Mouse (Mus musculus) forebrain, postnatal 0 days (tissue): ENCODE measurements around the gene Ggcx. TPM values are rescaled to one million over a fixed set of nuclear protein-coding genes. Genes with fewer than 3 reads are reported as not detected.
"Not testable (repeated sequence)": the region's sequence is repeated elsewhere in the genome, so short reads cannot be mapped to it uniquely, and the experiment has no call there.

ENCODE experiments used
- ATAC-seq: fragments of 200-750 bp; cut with Nextera tagmentation; 2 replicates; pipeline ENCODE4 v1.8.0; 2017; ENCODE audit warnings: mild to moderate bottlenecking, moderate library complexity
- DNase-seq: peaks from one replicate; pipeline ENCODE4 v3.0.0-alpha.2; 2015
- H3K27ac ChIP-seq: fragments of 300-500 bp; sonication (generic); 2 replicates; pipeline ENCODE4 v1.5.1; 2014; ENCODE audit warnings: low read depth, mild to moderate bottlenecking, antibody characterized with exemption, low read length, moderate library complexity, mixed read lengths
- H3K27me3 ChIP-seq: fragments of 300-500 bp; sonication (generic); 2 replicates; pipeline ENCODE4 v1.6.1; 2014; ENCODE audit warnings: mild to moderate bottlenecking, low read length, mixed read lengths; ENCODE audit not compliant: insufficient read depth
- H3K36me3 ChIP-seq: fragments of 300-500 bp; sonication (generic); 2 replicates; pipeline ENCODE4 v1.6.1; 2014; ENCODE audit warnings: mild to moderate bottlenecking, moderate library complexity; ENCODE audit not compliant: insufficient read depth
- H3K4me1 ChIP-seq: fragments of 300-500 bp; sonication (generic); 2 replicates; pipeline ENCODE4 v1.6.1; 2014; ENCODE audit warnings: antibody characterized with exemption; ENCODE audit not compliant: insufficient read depth
- H3K4me2 ChIP-seq: fragments of 300-500 bp; sonication (generic); 2 replicates; pipeline ENCODE4 v1.6.1; 2014; ENCODE audit warnings: low read depth, mild to moderate bottlenecking, moderate library complexity
- H3K4me3 ChIP-seq: fragments of 300-500 bp; sonication (generic); 2 replicates; pipeline ENCODE4 v1.5.1; 2014; ENCODE audit warnings: low read depth, low read length, mixed read lengths
- H3K9ac ChIP-seq: fragments of 300-500 bp; sonication (generic); 2 replicates; pipeline ENCODE4 v1.6.1; 2014; ENCODE audit warnings: mild to moderate bottlenecking
- H3K9me3 ChIP-seq: fragments of 300-500 bp; sonication (generic); 2 replicates; pipeline ENCODE4 v1.6.1; 2016; ENCODE audit warnings: low read length
- CTCF ChIP-seq: sonication (generic); IDR thresholded peaks from 2 replicates; pipeline ENCODE4 v1.5.1; 2016; ENCODE audit warnings: antibody characterized with exemption, control low read depth, low read depth
- WGBS: fragments of 180-500 bp; shearing (Covaris S2); extraction: QIAGEN DNeasy Blood & Tissue Kit; methylation state at CpG from one replicate; pipeline ENCODE4 v1.1.7; 2014; 5-methylcytosine and 5-hydroxymethylcytosine counted together
- polyA plus RNA-seq: library from polyadenylated mRNA; unstranded; fragments of >200 nt; fragmentation: Nextera tagmentation; extraction: Ambion mirVana; gene quantifications from 2 replicates; pipeline ENCODE4 v1.2.1, GENCODE M21; 2015
- total RNA-seq: library from RNA; depleted of rRNA; stranded (reverse); fragments of >200 nt; gene quantifications from 2 replicates; pipeline ENCODE4 v1.2.3, GENCODE M21; 2014

The Ggcx gene
- total and polyA plus RNA-seq, 2 experiments from 2014 or later = 9.9 to 25.3 TPM

- Histone ChIP-seq H3K27ac (no peak overlapping the region), H3K4me1 (no peaks in the 10 kb centered on the region), H3K9ac (no peak overlapping the region), H3K36me3 (no peaks in the 10 kb centered on the region), H3K4me3 (no peak overlapping the region), H3K27me3 (no peaks in the 10 kb centered on the region), H3K4me2 (no peak overlapping the region), H3K9me3 (no peaks in the 10 kb centered on the region)
- ATAC-seq (no peak), DNase-seq (no peak)
- no peak for TF ChIP-seq CTCF
- 87% methylated on average over 7 of the region's 7 CpGs for WGBS
Measured at GRCm38 (mm10) chr6:72458418-72458817, 44.3 kb downstream of the Ggcx start.

- H3K27me3 ChIP-seq = no peaks in the 10 kb centered on the region
- H3K4me1 ChIP-seq = no peaks in the 10 kb centered on the region
- no peaks in the 10 kb centered on the region for H3K9me3 ChIP-seq
- no peak overlapping the region for H3K9ac ChIP-seq
- H3K4me3 ChIP-seq = no peak overlapping the region
- ATAC-seq = no peak
- H3K27ac ChIP-seq = no peak overlapping the region
- DNase-seq = no peak
- H3K4me2 ChIP-seq = no peak overlapping the region
- TF ChIP-seq CTCF = no peak
- 66% methylated on average over 5 of the region's 5 CpGs for WGBS
- no peaks in the 10 kb centered on the region for H3K36me3 ChIP-seq
Measured at GRCm38 (mm10) chr6:72458921-72459320, 44.8 kb downstream of the Ggcx start.

DNA sequence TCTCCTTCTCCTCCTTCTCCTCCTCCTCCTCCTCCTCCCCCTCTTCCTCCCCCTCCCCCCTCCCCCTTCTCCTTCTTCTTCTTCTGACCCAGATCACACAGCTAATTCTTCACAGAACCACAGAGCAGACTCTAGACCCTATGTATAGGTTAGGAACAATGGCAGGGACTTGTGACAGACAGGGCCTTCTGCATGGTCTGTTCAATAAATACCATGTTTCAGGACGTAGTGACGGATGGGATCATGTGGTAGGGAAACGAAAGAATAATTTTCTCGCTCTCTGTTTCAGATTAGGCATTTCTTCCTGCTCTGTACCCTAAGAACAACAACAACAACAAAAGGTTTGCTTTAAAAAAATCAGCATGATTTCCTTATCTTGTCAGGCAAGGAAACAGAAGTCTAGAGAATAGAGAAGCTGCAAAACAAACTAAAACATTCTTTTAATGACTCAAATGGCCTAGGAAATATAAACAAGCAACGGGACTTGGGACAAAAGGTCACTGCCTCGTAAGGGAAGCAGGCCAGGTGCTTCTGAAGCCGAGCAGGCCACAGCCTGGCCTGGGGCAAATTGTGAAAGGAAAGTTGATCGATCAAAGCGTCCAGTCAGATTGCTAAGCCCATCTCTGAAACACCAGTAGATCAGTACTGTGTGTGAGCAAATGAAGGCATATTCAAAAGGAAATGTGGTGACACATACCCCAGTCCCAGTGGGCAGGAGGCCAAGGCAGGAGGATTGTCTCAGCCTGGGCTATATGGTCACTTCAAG, 46.1 kb downstream of the Ggcx start:
- DNase-seq (no peak), ATAC-seq (no peak)
- Histone ChIP-seq H3K4me2 (no peak overlapping the region), H3K9ac (no peak overlapping the region), H3K4me1 (no peaks in the 10 kb centered on the region), H3K9me3 (no peaks in the 10 kb centered on the region), H3K27ac (no peak overlapping the region), H3K36me3 (no peaks in the 10 kb centered on the region), H3K27me3 (no peaks in the 10 kb centered on the region), H3K4me3 (no peak overlapping the region)
- 70% methylated on average over 9 of the region's 9 CpGs for WGBS
- no peak for TF ChIP-seq CTCF

DNA sequence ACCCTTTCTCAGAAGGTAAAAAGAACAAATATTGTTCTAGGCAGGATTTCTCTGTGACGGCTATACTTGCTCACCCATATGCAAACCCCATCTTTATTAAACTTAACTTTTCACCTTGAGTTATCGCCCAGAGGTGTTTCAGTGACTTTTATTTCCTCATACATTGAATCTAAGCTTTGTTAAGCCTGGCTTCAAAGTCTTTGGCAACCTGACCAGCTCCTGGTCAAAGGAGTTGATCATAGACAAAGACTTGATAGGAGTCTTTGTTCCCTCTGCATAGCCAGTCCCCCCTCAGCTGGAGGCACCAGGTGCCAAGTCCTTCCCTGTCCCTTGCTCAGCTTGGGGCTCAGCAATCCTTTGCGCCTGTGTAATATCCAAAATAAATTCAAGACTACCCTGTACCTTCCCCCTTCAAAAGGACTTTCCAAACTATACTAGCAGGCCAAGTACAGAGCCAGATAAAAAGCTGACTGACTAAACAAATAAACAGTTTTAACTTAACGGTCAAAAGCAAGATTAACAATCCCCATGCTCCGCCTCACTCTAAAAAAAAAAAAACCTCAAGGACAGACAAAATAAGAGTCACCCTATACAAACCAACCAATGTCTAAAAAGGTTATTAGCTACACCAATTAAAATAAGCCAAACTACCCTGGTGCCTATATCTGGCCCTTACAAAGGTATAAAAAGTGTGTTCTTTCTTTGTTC, 48.6 kb downstream of the Ggcx start:
- WGBS = 73% methylated on average over 5 of the region's 5 CpGs
- H3K4me3 ChIP-seq, DNase-seq, H3K9me3 ChIP-seq, ATAC-seq, H3K36me3 ChIP-seq, H3K27me3 ChIP-seq, H3K4me2 ChIP-seq, H3K4me1 ChIP-seq, H3K27ac ChIP-seq, H3K9ac ChIP-seq: not testable (repeated sequence)

DNA sequence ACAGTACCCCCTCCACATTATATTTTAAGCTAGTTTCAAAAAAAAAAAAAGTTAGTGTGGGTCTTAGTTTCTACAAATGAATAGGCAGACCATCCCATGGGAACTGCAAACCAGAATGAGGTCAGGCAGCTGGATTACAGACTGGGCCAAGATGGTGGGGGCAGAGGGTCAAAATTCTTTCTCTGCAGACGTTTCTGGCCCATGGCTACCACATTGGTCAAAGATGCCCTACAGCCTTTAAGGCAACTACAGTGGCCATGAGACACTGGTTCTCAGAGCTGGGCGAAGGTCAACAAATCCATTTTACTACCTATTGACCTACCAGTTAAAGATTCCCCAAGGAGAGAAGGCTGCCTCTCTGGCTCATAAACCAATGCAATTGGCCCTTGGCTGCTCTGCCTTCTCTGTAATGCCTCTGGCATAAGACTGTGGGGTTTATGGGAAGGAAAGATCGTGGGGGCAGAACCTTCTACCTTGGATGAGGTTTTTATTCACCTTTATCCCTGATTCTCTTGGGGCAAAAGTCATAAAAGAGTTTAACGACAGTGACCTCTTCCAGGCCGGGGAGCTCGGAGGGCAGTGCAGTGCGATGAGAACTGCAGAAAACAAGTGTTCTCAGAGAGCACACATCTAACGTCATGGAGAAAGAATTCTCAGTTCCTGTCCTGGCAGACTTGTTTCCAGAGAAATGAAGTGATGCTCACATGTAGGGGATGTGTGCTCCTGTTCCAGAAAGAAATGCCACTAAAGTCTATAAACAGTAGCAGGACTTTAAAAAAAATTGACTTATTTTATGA, 51.5 kb downstream of the Ggcx start:
- no peak for TF ChIP-seq CTCF
- ATAC-seq = no peak
- Histone ChIP-seq H3K4me2 (no peak overlapping the region), H3K27ac (no peak overlapping the region), H3K27me3 (no peaks in the 10 kb centered on the region), H3K4me1 (no peaks in the 10 kb centered on the region), H3K4me3 (no peak overlapping the region), H3K9ac (no peak overlapping the region), H3K9me3 (no peaks in the 10 kb centered on the region), H3K36me3 (no peaks in the 10 kb centered on the region)
- WGBS = 84% methylated on average over 8 of the region's 8 CpGs
- DNase-seq = no peak

GRCm38 (mm10) chr6:72466171-72466570, 52.1 kb downstream of the Ggcx start:
- no peak for ATAC-seq
- Histone ChIP-seq H3K4me2 (no peak overlapping the region), H3K9me3 (no peaks in the 10 kb centered on the region), H3K27me3 (no peaks in the 10 kb centered on the region), H3K4me3 (no peak overlapping the region), H3K36me3 (no peaks in the 10 kb centered on the region), H3K9ac (no peak overlapping the region), H3K27ac (no peak overlapping the region), H3K4me1 (no peaks in the 10 kb centered on the region)
- WGBS = 92% methylated on average over 4 of the region's 4 CpGs
- no peak for TF ChIP-seq CTCF
- DNase-seq = no peak
